Mouse (Mus musculus): Measurements from ENCODE around the gene Grb10.

Grb10 gene

DNA sequence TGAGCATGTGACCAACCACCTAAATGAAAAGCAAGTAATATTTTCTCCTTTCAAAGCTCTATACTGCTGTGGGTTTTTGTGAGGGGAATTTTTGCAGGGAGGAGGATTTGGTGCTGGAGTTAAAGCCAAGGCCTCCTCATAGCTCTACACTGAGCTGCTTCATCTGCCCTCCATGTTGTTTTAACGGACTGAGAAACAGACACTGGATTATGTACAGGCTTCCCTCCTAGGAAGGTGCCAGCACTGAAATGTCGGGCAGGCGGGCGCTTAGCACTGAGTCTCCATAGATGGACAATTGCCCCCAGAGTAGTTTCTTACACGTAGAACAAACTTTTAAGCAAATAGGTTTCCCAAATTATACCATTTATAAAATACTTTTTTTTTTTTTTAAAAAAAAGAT, 4.1 kb downstream of the Grb10 start:
- CTCF ChIA-PET: no interaction called here

DNA sequence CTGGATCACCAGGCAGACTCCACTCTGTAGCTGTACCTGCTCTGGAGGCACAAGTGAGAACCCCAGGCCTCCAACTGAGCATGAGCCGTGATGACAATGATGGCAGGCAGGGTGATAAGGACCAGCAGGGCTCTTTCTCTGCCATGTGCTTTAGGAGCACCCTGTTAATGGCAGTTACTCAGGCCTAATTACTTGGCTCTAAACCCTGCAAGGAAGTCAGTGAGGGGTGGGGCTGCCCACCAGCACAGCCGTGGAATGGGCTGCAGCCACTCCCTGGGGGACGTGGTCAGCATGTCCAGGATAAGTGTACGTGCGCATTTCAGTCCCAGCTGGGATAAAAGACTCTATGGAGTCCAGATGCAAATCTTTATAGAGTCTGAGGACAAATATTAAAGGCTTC, 5.7 kb downstream of the Grb10 start:
- CTCF ChIA-PET: no interaction called here

DNA sequence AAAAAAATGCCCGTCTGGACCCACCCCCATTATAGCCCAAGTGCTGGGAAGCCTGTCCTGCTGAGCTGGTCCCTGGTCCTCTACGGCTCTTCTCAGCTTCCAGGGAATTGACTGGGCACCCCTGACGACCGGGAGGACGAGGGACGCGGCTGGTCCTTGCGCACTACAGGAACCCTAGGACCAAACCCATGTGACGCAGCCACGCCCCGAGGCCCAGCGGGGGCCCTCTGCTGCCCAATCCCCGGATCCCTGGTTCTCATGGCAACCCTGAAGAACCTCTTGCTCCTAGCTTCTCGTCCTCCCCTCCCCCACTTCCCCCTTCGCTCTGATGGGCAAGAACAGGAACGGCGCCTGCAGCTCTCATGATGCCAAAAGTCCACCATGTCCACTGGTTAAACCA, 11.8 kb downstream of the Grb10 start:
- CTCF ChIA-PET: no interaction called here

DNA sequence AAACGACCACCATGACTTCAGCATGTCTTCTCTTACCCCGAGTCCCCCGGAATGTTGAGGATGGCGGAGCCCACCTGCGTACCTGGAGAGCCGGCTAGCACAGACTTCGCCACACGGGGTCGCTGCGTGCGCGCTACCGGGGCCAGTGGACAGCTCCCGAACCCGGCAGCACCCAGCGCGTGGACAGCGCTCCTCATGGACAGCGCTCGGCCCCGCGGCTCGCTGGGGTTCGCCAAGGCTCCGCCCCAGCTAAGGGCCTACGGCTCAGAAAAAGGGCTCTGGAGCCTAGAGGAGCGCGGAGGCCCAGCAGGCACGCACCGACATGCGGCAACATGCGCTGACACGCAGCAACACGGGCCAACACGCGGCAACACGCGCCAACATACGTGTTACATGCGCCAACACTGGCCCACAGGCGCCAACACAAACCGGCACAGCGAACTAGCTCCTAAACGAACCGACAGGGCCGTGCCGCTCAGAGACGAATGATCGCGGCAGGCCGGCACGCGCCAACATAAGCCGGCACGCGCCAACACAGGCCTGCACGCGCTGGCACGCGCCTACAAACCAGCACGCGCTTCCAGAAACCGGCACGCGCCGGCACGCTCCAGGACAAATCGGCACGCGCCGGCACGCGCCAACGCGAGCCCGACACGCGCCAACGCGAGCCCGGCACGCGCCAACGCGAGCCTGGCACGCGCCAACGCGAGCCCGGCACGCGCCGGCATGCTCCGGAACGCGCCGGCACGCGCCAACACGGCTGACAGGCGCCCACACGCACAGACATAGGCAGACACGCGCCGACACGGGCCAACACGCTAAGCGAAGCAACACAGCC, 12.5 kb downstream of the Grb10 start:
- CTCF ChIA-PET: no interaction called here

DNA sequence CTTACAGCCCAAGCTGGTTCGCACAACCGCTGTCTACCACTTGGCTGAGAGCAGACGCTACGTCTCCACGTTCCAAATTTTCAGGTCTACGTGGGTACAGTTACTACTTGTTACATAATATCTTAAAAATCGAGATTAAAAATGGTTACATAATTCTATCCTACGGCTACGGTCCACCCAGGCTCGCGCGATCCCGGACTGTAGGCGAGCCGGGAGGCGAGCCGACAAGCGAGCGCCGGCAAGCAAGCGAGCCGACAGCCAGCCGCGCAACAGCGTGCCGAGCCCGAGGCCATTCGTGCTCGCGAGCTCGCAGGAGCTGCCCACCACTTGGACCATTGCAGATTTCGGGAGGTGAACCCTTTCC, 13.1 kb downstream of the Grb10 start:
- CTCF ChIA-PET: no interaction called here

DNA sequence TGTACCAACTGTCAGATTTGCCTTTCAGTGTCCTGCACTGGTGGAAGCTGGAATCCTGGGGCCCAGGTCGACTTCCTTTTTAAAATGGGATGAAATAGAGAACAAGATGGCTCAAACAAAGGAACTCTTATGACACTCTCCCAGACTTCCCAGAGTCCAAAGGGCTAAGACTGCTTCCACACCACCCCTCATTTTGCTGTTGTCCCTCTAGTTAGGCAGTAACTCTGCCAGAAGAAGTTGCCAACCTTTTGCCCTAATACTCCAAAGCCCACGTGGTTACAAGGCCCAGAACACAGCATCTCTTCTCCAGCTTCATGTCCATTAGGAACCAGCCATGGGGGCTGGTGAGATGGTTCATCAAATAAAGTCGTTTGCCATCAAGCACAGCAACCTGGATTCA, 15.4 kb downstream of the Grb10 start:
- CTCF ChIA-PET: no interaction called here

DNA sequence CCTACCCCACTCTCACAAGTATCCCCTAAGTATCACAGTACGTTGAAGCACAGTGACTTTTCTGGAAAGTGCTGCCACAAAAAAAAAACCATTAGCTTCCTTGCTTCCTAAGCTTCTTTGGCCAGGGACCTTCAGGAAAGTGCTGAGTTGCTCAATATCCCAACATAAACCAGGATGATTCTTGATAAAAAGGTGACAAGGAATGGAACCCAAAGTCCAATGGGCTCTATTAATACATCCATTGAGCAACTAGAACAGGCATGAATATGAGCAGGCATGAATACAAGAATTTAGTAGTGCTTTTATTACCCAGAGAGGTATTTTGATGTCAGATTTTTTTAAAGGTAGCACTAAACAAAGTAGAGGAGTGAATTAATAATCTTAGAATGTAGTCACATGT, 18.8 kb downstream of the Grb10 start:
- CTCF ChIA-PET: no interaction called here

DNA sequence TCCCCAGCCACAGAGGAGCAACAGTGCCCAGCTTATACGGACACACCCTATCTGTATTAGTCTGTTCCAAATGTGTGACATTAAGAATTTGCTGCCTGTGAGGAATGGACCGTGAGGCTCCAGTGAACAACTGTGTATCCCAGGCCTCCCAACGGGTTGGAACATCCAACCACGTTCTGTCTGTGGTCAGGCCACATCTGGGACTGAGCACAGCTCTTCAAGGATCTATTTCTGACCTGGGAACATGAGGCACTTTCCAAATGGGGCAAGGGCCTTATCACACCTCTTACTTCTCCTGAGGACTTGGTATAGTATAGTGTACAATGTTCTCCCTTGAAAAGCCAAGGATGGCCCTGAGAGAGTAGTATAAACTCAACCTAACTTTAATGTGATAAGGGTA, 19.9 kb downstream of the Grb10 start:
- CTCF ChIA-PET: no interaction called here

DNA sequence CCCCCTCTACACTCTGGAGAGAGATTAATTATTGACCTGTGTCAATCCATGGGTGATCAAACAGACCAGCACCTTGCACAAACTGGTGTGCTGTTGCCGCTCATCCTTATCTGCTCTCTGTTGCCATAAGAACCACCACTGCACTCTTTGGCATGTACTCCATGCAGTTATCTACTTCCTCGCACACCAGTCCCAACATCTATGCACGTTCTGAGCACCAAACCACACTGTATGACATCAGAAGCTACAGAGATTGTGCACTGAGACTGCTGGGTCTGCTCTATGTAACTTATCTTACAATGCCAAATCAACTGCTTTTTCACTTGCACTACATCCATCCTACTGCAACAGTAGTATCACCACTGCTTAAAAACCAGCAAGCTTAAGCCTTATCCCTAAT, 28.4 kb downstream of the Grb10 start:
- CTCF ChIA-PET: no interaction called here

DNA sequence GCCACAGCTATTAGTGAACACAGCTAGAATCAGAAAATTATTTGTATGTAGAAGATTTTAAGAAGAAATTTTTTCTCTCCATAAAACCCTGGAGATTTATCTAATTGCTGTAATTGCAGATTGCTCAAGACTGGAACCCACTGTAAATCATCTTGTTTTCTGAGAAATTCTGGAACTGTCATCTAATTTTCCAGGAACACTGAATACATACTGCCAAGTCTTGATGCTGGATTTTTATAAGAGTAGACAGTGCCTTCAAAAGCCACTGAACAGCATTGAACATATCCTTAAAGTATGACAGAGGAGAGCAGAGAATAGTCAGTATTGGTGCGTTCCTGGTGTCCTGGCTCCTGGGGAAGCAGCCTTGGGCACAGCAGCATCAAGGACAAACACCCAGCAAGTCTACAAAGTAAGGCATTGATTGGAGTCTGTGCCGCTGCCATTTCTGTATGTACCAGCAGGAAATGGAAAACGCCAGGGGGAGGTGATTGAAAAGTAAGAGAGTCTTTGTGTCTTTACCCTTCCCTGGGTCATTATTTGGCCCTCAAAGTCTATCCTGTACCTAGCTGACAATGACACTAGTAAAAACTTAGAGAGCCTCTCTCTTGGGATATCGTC, 38.1 kb downstream of the Grb10 start:
- CTCF ChIA-PET: no interaction called here

DNA sequence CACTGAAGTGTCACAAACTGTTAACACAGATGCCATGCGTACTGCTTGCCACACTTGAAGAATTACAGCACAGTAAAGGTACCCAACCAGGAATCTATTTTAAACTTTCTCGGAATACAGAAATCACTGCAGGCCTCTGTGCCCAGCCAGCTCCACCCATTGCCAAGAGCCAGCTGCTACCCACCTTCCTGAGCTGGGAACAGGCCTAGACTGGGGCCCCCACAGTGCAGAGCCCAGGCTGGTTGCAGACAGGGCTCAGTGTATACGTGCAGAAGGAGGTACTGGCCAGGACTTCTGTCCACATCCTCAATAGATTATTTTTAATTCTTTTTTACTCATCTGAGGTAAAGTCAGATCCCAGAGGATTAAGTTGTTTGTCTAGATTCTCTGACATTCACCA, 39.6 kb downstream of the Grb10 start:
- CTCF ChIA-PET: no interaction called here

DNA sequence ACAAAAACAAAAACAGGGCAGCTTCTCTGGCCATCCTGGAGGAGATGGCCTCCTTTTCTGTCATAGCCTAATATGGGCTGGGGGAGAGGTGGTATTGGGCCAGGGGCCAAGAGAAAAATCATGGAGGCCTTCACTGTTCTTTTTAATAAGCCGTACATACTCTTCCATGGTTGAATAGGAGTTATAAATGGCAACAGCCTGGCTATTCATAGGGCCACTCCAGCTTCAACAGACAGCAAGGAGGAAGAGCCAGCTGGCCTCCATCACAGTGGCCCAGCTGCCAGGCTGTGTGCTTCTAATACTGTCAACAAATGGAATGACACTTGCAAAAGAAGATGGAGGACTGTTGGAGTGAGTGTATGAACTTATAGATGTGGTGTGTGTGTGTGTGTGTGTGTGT, 41.4 kb downstream of the Grb10 start:
- CTCF ChIA-PET: interaction anchor here (0.7 kb wide), 1 partner anchor 44 kb away, joined by 4 read pairs; no protein-coding TSS in a partner anchor

DNA sequence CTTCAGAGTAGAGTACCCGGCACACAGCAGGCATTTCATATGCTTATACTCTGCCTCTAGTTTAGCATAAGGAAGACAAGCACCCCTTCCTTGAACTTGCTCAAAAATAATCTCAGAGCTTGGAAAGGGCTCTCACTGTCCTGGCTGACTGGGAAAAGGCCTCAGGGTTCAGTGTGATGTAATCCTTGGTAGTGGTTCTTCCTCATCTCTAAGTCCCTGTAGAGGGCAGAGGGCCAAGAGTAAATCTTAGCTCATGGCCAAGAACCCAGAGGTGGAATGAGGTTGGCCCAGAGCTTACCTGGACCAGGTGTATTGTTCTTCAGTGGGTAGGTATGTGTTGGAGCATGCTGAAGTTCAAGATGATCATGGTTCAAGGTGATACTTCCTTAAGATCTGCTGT, 43.1 kb downstream of the Grb10 start:
- CTCF ChIA-PET: no interaction called here

DNA sequence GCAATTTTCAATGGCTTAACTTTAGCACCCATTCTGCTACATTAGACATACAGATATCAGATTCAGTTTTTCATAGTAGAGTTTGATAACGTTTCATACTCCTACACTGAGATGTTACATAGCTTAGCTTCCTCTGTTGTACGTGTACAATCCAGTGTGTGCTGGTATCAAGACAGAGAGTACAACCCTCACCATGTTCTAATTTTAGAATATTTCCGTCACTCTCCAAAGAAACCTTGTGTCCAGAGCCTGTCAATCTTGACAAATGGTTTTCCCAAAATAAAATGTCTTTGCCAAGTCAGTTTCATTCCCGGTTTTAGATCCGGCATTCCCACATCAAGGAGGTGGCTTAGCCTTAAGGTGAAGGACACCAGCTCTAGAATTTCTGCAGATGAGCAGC, 44.7 kb downstream of the Grb10 start:
- CTCF ChIA-PET: no interaction called here

DNA sequence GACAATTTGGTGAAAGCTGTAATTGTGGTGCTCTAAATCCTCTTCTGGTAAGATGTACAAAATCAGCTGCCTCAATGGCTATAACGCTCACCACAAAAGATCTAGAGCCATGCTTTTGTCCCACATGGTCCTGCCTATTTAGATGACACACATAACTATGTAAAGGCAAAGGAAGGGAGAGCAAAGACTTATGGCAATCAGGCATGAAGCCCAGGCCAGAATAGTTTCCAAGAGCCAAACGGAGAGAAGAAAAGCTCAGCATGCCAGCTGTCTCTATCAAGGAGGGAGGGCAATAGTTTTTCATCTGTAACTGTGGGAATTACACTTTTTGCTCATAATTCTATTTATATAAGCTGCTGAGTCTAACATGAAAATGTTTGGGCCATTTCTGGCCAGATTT, 45.3 kb downstream of the Grb10 start:
- CTCF ChIA-PET: no interaction called here

DNA sequence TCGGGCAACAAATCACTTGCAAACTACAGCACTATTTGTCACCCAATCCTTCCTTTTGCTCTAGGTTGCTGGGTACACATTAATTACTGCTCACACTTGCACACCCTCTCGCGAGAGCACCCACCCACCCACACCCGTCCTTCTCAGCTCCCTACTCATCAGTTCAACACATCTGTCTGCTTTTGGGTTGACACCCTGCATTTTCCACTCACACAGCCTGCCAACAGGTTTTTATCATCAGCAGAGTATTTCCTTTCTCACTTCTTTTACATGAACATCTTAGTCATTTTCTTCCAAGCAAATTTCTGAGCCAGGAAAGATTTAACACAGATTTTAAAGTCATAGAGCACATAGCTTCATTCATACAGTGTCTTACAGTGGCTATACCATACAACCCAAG, 48.6 kb downstream of the Grb10 start:
- CTCF ChIA-PET: no interaction called here

DNA sequence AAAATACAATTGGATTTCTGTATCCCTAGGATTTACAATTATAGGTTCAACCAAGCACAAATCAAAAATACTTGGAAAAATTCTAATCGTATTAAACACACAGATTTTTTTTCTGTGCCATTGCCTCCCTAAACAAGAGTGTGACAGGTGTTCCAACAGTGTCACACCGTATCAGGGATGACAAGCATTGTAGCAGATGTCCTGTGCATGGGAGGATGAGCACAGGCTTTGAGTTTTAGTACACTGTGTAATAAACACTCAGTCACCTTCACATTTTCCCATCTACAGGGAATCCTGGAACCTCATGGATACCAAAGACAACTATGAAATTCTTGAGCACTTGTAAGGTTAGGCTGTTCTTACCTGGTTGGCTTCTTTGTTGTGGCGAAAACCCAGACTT, 51.2 kb downstream of the Grb10 start:
- CTCF ChIA-PET: interaction anchor here (0.6 kb wide), 1 partner anchor 568 kb away, joined by 3 read pairs; no protein-coding TSS in a partner anchor

DNA sequence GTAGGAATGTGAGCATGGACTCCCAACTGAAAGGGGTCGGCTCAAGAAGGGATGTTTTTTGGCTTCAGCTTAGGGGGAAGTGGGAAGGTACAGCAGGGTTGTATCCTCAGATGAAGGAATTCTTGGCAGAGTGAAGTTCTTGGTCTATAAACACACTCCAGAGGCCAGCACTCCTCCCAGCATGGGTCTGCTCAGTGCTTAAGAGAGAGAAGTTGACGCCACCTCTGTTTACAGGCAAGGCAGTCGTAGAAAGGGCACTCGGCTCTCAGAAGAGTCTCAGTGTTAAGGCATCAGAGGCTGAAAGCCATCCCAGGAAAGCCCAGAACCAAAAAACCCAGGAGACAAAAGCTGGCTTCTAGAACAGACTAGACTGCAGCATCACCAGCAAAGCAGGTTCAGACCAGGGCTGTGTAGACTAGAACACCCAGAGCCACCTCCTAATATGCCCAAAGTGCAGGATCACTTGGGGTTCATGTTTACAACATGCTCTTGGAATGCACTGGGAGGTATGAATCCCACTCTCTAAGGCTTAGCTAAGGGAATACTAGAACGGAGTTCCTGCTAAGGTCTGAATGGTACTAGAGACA, 59.8 kb downstream of the Grb10 start:
- CTCF ChIA-PET: no interaction called here

DNA sequence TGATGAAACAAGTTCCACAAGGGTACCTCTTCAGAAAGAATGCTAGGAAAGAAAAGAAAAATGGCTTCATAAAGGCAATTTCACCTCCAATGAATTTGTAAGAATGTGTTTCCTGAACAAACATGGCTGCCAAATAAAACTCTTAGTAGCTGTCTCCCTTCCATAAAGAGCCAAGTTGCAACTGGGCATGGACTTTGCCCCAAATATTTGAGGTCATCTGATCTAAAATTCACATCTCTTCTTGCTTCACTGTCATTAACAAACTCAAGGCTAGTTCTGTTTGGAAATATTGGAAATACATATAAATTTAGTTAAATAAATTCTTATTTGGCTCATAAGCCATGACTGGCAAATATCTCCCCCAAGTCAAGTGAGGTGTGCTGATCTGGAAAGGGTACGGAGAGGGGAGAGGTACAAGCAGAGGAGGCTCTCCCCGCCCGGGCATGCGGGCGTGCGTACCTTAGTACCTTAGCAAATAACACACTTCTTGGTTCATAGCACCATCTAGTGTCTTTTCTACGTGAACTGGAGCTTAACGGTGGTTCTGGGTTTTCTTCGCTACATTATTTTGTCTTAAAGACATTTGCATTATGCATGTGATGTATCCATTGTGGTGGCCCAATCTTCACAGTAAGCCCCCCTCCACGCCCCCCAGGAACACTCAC, 63.8 kb downstream of the Grb10 start:
- CTCF ChIA-PET: interaction anchor here (0.6 to 0.8 kb wide), 5 partner anchors 88 to 1908 kb away, joined by 3 to 7 read pairs (median 4); no protein-coding TSS in a partner anchor

DNA sequence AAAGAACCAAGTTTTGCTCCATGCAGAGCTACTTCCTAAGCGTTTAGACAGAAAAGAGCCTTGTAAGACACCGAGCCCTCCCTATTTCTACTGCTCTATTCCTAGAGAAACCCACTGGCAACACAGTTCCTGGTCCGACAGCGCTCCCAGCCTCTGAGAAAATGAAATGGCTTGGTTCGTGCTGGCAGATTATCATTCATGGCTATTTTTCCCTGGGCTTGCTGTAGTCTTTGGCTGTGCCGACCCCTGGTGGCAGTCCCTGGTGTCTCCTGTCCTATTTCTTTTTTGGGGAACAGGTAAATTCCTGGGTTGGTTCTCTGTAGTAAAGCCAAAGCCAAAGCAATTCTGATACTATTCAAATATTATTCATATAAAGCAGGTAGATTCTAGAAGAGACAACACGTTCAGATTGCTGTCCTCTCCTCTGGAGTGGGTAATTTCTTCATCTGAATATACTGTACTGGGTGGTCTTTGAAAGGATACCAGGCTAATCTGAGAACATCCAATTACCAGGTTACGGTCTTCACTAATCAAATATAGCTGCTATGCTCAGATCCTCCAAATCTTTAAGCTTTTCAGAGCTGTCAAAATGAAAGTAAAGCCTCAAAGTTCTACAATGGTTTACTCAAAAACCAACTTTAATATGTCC, 65.0 kb downstream of the Grb10 start:
- CTCF ChIA-PET: interaction anchor here (0.7 to 0.9 kb wide), 3 partner anchors 89 to 153 kb away, joined by 3 to 8 read pairs (median 6); no protein-coding TSS in a partner anchor

DNA sequence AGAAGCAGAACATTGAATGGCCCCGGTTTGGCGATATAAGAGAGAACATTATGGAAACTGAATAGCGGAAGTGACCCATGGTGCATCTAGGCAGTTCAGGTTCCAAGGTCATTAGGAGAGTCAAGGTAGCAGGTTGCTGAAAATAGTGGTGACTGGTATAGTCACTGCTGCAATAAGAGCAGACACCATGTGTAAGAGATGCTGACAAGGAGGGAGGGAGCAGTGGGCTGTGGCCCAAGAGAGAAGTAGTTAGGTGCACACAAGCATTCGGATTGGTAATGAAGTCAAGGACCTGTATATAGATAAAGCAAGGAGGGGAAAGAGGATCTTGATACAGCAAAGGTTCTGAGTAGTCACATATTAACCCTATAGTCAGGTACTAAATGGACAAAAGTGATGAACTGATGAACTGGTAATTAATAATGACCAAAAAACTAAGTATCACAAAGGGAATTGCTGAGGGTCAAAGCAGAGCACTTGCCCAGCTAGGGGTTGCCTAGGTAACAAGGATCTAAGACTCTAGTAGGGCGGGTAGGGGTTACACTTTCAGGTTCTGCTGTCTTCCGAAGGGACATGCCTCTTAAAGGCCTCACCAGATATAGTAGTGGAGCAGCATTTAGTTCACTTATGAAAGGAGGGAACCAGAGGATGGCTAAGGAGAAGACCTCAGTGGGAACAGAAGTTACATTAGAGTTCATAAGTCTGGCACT, 65.9 kb downstream of the Grb10 start:
- CTCF ChIA-PET: interaction anchor here (0.9 kb wide), 1 partner anchor 152 kb away, joined by 3 read pairs; no protein-coding TSS in a partner anchor

DNA sequence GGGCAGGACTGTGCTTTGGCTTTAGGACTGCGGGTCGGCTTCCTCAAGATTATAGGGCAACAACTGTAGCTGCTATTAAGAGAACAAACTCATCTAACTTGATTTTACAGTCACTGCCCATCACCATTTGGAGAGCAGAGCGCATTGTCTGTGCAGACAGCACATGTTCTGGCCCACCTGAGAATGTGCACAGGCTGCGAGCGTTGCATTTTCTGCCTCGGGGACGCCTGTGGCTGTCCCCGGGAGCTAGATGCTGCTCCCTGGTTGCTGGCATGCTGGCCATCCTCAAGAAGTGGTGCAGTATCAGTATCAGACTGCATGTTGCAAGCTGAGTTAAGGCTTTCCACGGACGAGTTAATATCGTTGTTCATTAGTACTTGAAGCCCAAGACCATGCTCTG, 68.2 kb downstream of the Grb10 start:
- CTCF ChIA-PET: no interaction called here

Data from spleen, embryonic (tissue).